ENCODE assay signal across 13 mouse cellular contexts in genomic region chr1:20677987-20678386, GRCm38 (mm10). TPM values are rescaled to one million over a fixed set of nuclear protein-coding genes. Genes with fewer than 3 reads are reported as not detected.
DNase-seq lines count a peak whose midpoint lies in the region; ATAC-seq lines count a peak whose summit lies in the region.
"Had no signal": no experiment of that assay in that cellular context is flagged by ENCODE, and none has a peak within 500 bp of the region (broad histone marks: within the 10 kb centered on the region; RNA-seq: fewer than 3 reads in every experiment).

No protein-coding gene starts in this region.

- no peak overlapping the region for H3K4me2 ChIP-seq in forebrain, embryonic 11.5 days (ENCODE audit: low read depth, low read length, severe bottlenecking)
- no peak overlapping the region for H3K4me2 ChIP-seq in kidney, embryonic 16.5 days (replicated peaks; ENCODE audit: low read depth, low read length)
- H3K4me2 ChIP-seq: limb, embryonic 12.5 days had no signal

- 20% methylated on average over 3 of the region's 3 CpGs for WGBS in forebrain, embryonic 11.5 days
- WGBS in forebrain, embryonic 10.5 days = 17% methylated on average over 3 of the region's 3 CpGs
- 36% methylated on average over 3 of the region's 3 CpGs for WGBS in kidney, embryonic 16.5 days

- ATAC-seq in forebrain, embryonic 11.5 days (replicated peaks; ENCODE audit: low FRiP score) = peak; percentile 63
- ATAC-seq in kidney, embryonic 16.5 days (ENCODE audit: low FRiP score, low TSS enrichment) = no peak

- no peaks in the 10 kb centered on the region for H3K36me3 ChIP-seq in forebrain, embryonic 11.5 days (ENCODE audit: control insufficient read depth, insufficient read depth, low read length)
- H3K36me3 ChIP-seq in forebrain, embryonic 10.5 days (replicated peaks) = no peaks in the 10 kb centered on the region
- H3K36me3 ChIP-seq in kidney, embryonic 16.5 days (ENCODE audit: insufficient read depth, low read length) = no peaks in the 10 kb centered on the region
- H3K36me3 ChIP-seq: limb, embryonic 12.5 days had no signal

- H3K27me3 ChIP-seq in forebrain, embryonic 11.5 days (ENCODE audit: control insufficient read depth, insufficient read depth, low read length) = no peaks in the 10 kb centered on the region
- no peaks in the 10 kb centered on the region for H3K27me3 ChIP-seq in forebrain, embryonic 10.5 days (ENCODE audit: poor library complexity, severe bottlenecking)
- H3K27me3 ChIP-seq in kidney, embryonic 16.5 days (ENCODE audit: insufficient read depth, low read length) = no peaks in the 10 kb centered on the region
- H3K27me3 ChIP-seq: limb, embryonic 12.5 days had no signal

- H3K4me1 ChIP-seq in forebrain, embryonic 11.5 days (replicated peaks; ENCODE audit: control insufficient read depth, insufficient read depth, low read length) = no peaks in the 10 kb centered on the region
- H3K4me1 ChIP-seq in forebrain, embryonic 10.5 days = peaks cover 4% of the 10 kb centered on the region; the same call in 1 of the 2 replicates
- H3K4me1 ChIP-seq in kidney, embryonic 16.5 days (ENCODE audit: insufficient read depth, low read length) = no peaks in the 10 kb centered on the region
- H3K4me1 ChIP-seq: limb, embryonic 12.5 days had no signal

- H3K9ac ChIP-seq in forebrain, embryonic 11.5 days (ENCODE audit: low read length) = no peak overlapping the region
- H3K9ac ChIP-seq in kidney, embryonic 16.5 days (replicated peaks; ENCODE audit: low read length) = no peak overlapping the region
- H3K9ac ChIP-seq: limb, embryonic 12.5 days had no signal

- peak; percentile 51 for DNase-seq in forebrain, embryonic 11.5 days (ENCODE audit: low spot score)
- no peak for DNase-seq in forebrain, embryonic 10.5 days (ENCODE audit: extremely low spot score, low spot score)
- DNase-seq in urinary bladder, postnatal 14 days (ENCODE audit: low spot score) = peak; percentile 4
- DNase-seq in urinary bladder, postnatal 10 days (ENCODE audit: low spot score) = no peak
- peak; percentile 57 for DNase-seq in mesoderm, embryonic 11.5 days (ENCODE audit: low read depth, low spot score)
- DNase-seq in kidney, adult 11 months = no peak
- no peak for DNase-seq in T-cell, adult 2 months (ENCODE audit: low spot score)
- DNase-seq: lung, postnatal 14 days had no signal

- H3K4me3 ChIP-seq in forebrain, embryonic 11.5 days (ENCODE audit: low read depth, low read length) = no peak overlapping the region
- no peak overlapping the region for H3K4me3 ChIP-seq in forebrain, embryonic 10.5 days
- no peak overlapping the region for H3K4me3 ChIP-seq in kidney, embryonic 16.5 days (ENCODE audit: low read length)
- H3K4me3 ChIP-seq: erythroblast, embryonic 14.5 days; limb, embryonic 12.5 days had no signal

- H3K9me3 ChIP-seq in forebrain, embryonic 11.5 days (ENCODE audit: control insufficient read depth, low read length) = no peaks in the 10 kb centered on the region
- no peaks in the 10 kb centered on the region for H3K9me3 ChIP-seq in forebrain, embryonic 10.5 days
- H3K9me3 ChIP-seq in kidney, embryonic 16.5 days (ENCODE audit: low read length) = no peaks in the 10 kb centered on the region
- H3K9me3 ChIP-seq: limb, embryonic 12.5 days had no signal

- H3K27ac ChIP-seq in forebrain, embryonic 11.5 days (ENCODE audit: low read depth, low read length) = no peak overlapping the region
- H3K27ac ChIP-seq in forebrain, embryonic 10.5 days = no peak overlapping the region
- H3K27ac ChIP-seq in kidney, embryonic 16.5 days (ENCODE audit: low read length) = no peak overlapping the region
- H3K27ac ChIP-seq: limb, embryonic 12.5 days had no signal

RNA-seq across cellular contexts. Expression of gene Il17a, which starts 52.7 kb away (rescaled TPM):
- polyA plus RNA-seq in forebrain, embryonic 11.5 days (2014; fragmentation: Nextera tagmentation; extraction: Ambion mirVana) = not detected in 2 replicates
- not detected in 2 replicates for polyA plus RNA-seq in forebrain, embryonic 10.5 days (2016; fragmentation: Nextera tagmentation; extraction: Ambion mirVana)
- polyA plus RNA-seq in kidney, embryonic 16.5 days (2015; fragmentation: Nextera tagmentation; extraction: Ambion mirVana) = not detected in 2 replicates
- polyA plus RNA-seq: erythroblast, embryonic 14.5 days; heart, embryonic 14.5 days; kidney, embryonic 14.5 days; limb, embryonic 12.5 days had no signal

Comparison
In these comparisons a context has a peak if more than half of its experiments do, and no peak if none do; other contexts are left out.
1. DNase-seq: peak in forebrain, embryonic 11.5 days (single experiment), urinary bladder, postnatal 14 days (single experiment) and mesoderm, embryonic 11.5 days (single experiment); none in forebrain, embryonic 10.5 days (single experiment), urinary bladder, postnatal 10 days (single experiment), kidney, adult 11 months (single experiment) and T-cell, adult 2 months (single experiment).